Mouse (Mus musculus) hindbrain, embryonic 14.5 days (tissue): ENCODE measurements at regions not wholly inside any gene's neighbourhood (a gene's known extent, or its start where the extent isn't known, plus 50 kb on each side); places are given as distances from the start of the nearest gene placed in this dataset.

Experiments
- ATAC-seq: fragments of 200-750 bp; cut with Nextera tagmentation; 2 replicates; pipeline ENCODE4 v1.8.0; 2017; ENCODE audit warnings: moderate number of reproducible peaks, mild to moderate bottlenecking, moderate TSS enrichment, moderate library complexity; ENCODE audit not compliant: low FRiP score
- DNase-seq: peaks from one replicate; pipeline ENCODE4 v3.0.0-alpha.2; 2015; ENCODE audit warnings: low spot score
- H3K27ac ChIP-seq: fragments of 300-500 bp; sonication (generic); 2 replicates; pipeline ENCODE4 v1.5.1; 2014; ENCODE audit warnings: mild to moderate bottlenecking, moderate library complexity
- H3K27me3 ChIP-seq: fragments of 300-500 bp; sonication (generic); 2 replicates; pipeline ENCODE4 v1.6.1; 2014; ENCODE audit warnings: mild to moderate bottlenecking, low read length, mixed read lengths; ENCODE audit not compliant: control insufficient read depth, insufficient read depth
- H3K36me3 ChIP-seq: fragments of 300-500 bp; sonication (generic); replicated peaks from 2 replicates; pipeline ENCODE4 v1.6.1; 2014; ENCODE audit not compliant: control insufficient read depth, insufficient read depth
- H3K4me1 ChIP-seq: fragments of 300-500 bp; sonication (generic); replicated peaks from 2 replicates; pipeline ENCODE4 v1.6.1; 2014; ENCODE audit warnings: antibody characterized with exemption, low read length, mixed read lengths; ENCODE audit not compliant: control insufficient read depth, insufficient read depth
- H3K4me2 ChIP-seq: fragments of 300-500 bp; sonication (generic); replicated peaks from 2 replicates; pipeline ENCODE4 v1.6.1; 2014; ENCODE audit warnings: mild to moderate bottlenecking, moderate library complexity
- H3K4me3 ChIP-seq: fragments of 300-500 bp; sonication (generic); replicated peaks from 2 replicates; pipeline ENCODE4 v1.5.1; 2014; ENCODE audit warnings: mild to moderate bottlenecking, low read length
- H3K9ac ChIP-seq: fragments of 300-500 bp; sonication (generic); 2 replicates; pipeline ENCODE4 v1.6.1; 2014
- H3K9me3 ChIP-seq: fragments of 300-500 bp; sonication (generic); 2 replicates; pipeline ENCODE4 v1.6.1; 2016; ENCODE audit warnings: low read length; ENCODE audit not compliant: control insufficient read depth
- WGBS: fragments of 180-500 bp; shearing (Covaris S2); extraction: QIAGEN DNeasy Blood & Tissue Kit; methylation state at CpG from one replicate; pipeline ENCODE4 v1.1.7; 2014; 5-methylcytosine and 5-hydroxymethylcytosine counted together

- Histone ChIP-seq H3K4me3 (no peak overlapping the region), H3K4me2 (peak overlapping the region; percentile 44; the same call in 1 of the 2 replicates), H3K9ac (no peak overlapping the region), H3K27ac (no peak overlapping the region), H3K4me1 (peaks cover 34% of the 10 kb centered on the region), H3K9me3 (no peaks in the 10 kb centered on the region), H3K36me3 (no peaks in the 10 kb centered on the region), H3K27me3 (no peaks in the 10 kb centered on the region)
- DNase-seq (no peak), ATAC-seq (peak; percentile 38; the same call in 1 of the 2 replicates)
- 15% methylated on average over 16 of the region's 16 CpGs for WGBS
Observed at GRCm38 (mm10) chr8:10898562-10899527, 109.4 kb downstream of the Irs2 start.

- H3K27ac ChIP-seq, result no peak overlapping the region
- no peak overlapping the region for H3K4me2 ChIP-seq
- no peaks in the 10 kb centered on the region for H3K9me3 ChIP-seq
- H3K4me3 ChIP-seq, result no peak overlapping the region
- WGBS, result 32% methylated on average over 7 of the region's 7 CpGs
- ATAC-seq (no peak; the same call in 1 of the 2 replicates), DNase-seq (peak; percentile 53)
- no peak overlapping the region for H3K9ac ChIP-seq
- H3K4me1 ChIP-seq, result peaks cover 34% of the 10 kb centered on the region
- H3K27me3 ChIP-seq, result no peaks in the 10 kb centered on the region
- H3K36me3 ChIP-seq, result no peaks in the 10 kb centered on the region
Observed at GRCm38 (mm10) chr8:10897573-10897972, 110.7 kb downstream of the Irs2 start.

- DNase-seq (no peak), ATAC-seq (no peak)
- Histone ChIP-seq H3K9me3 (no peaks in the 10 kb centered on the region), H3K4me2 (no peak overlapping the region), H3K36me3 (no peaks in the 10 kb centered on the region), H3K27ac (no peak overlapping the region), H3K27me3 (no peaks in the 10 kb centered on the region), H3K4me1 (peaks cover 33% of the 10 kb centered on the region), H3K9ac (no peak overlapping the region), H3K4me3 (no peak overlapping the region)
- 79% methylated on average over 2 of the region's 2 CpGs for WGBS
Observed at GRCm38 (mm10) chr8:10895178-10895577, 113.1 kb downstream of the Irs2 start.

- Histone ChIP-seq H3K27me3 (no peaks in the 10 kb centered on the region), H3K27ac (no peak overlapping the region), H3K9me3 (no peaks in the 10 kb centered on the region), H3K9ac (no peak overlapping the region), H3K36me3 (no peaks in the 10 kb centered on the region), H3K4me1 (peaks cover 25% of the 10 kb centered on the region), H3K4me2 (no peak overlapping the region), H3K4me3 (no peak overlapping the region)
- ATAC-seq (no peak), DNase-seq (no peak)
- 78% methylated on average over 5 of the region's 5 CpGs for WGBS
Observed at GRCm38 (mm10) chr8:10894306-10894705, 114.0 kb downstream of the Irs2 start.

GRCm38 (mm10) chr8:10893709-10894108, 114.5 kb downstream of the Irs2 start:
- H3K4me1 ChIP-seq, result peaks cover 19% of the 10 kb centered on the region
- ATAC-seq (no peak), DNase-seq (no peak)
- no peak overlapping the region for H3K4me3 ChIP-seq
- H3K9me3 ChIP-seq, result no peaks in the 10 kb centered on the region
- WGBS, result 84% methylated on average over 5 of the region's 5 CpGs
- no peak overlapping the region for H3K27ac ChIP-seq
- no peak overlapping the region for H3K9ac ChIP-seq
- no peak overlapping the region for H3K4me2 ChIP-seq
- H3K27me3 ChIP-seq, result no peaks in the 10 kb centered on the region
- H3K36me3 ChIP-seq, result no peaks in the 10 kb centered on the region

GRCm38 (mm10) chr8:10891906-10892305, 116.4 kb downstream of the Irs2 start:
- Histone ChIP-seq H3K4me3 (no peak overlapping the region), H3K9ac (no peak overlapping the region), H3K27ac (no peak overlapping the region), H3K4me1 (0 out of 2 replicates have a peak, but pooled peaks cover under 1% of the 10 kb centered on the region), H3K4me2 (no peak overlapping the region), H3K9me3 (no peaks in the 10 kb centered on the region), H3K36me3 (no peaks in the 10 kb centered on the region), H3K27me3 (no peaks in the 10 kb centered on the region)
- no peak for ATAC-seq
- 93% methylated on average over 2 of the region's 2 CpGs for WGBS
- no peak for DNase-seq

- DNase-seq, result no peak
- no peak for ATAC-seq
- WGBS, result 81% methylated on average over 5 of the region's 5 CpGs
Observed at GRCm38 (mm10) chr8:10891440-10891839, 116.8 kb downstream of the Irs2 start.

GRCm38 (mm10) chr8:10885452-10885851, 122.8 kb downstream of the Irs2 start:
- Histone ChIP-seq H3K4me3 (no peak overlapping the region), H3K27me3 (no peaks in the 10 kb centered on the region), H3K4me2 (no peak overlapping the region), H3K36me3 (no peaks in the 10 kb centered on the region), H3K27ac (no peak overlapping the region), H3K9me3 (no peaks in the 10 kb centered on the region), H3K9ac (no peak overlapping the region), H3K4me1 (0 out of 2 replicates have a peak, but pooled peaks cover 3% of the 10 kb centered on the region)
- WGBS, result 94% methylated on average over 3 of the region's 3 CpGs
- DNase-seq, result no peak
- no peak for ATAC-seq

More at GRCm38 (mm10) chr8:10891440-10891839, 116.8 kb downstream of the Irs2 start:
- Histone ChIP-seq H3K9ac (no peak overlapping the region), H3K4me1 (no peaks in the 10 kb centered on the region), H3K9me3 (no peaks in the 10 kb centered on the region), H3K4me3 (no peak overlapping the region), H3K27me3 (no peaks in the 10 kb centered on the region), H3K36me3 (no peaks in the 10 kb centered on the region), H3K27ac (no peak overlapping the region), H3K4me2 (no peak overlapping the region)

GRCm38 (mm10) chr8:10883418-10883817, 124.8 kb downstream of the Irs2 start:
- no peak for ATAC-seq
- 0 out of 2 replicates have a peak, but pooled peaks cover 7% of the 10 kb centered on the region for H3K4me1 ChIP-seq
- H3K9me3 ChIP-seq, result no peaks in the 10 kb centered on the region
- no peak for DNase-seq
- H3K9ac ChIP-seq, result no peak overlapping the region
- H3K27ac ChIP-seq, result no peak overlapping the region
- no peak overlapping the region for H3K4me3 ChIP-seq
- WGBS, result 70% methylated on average over 7 of the region's 7 CpGs
- no peaks in the 10 kb centered on the region for H3K36me3 ChIP-seq
- no peak overlapping the region for H3K4me2 ChIP-seq
- no peaks in the 10 kb centered on the region for H3K27me3 ChIP-seq
